Mouse (Mus musculus) gastrocnemius, postnatal 14 days (tissue): ENCODE data around the gene Wdr4. TPM values are rescaled to one million over a fixed set of nuclear protein-coding genes. Genes with fewer than 3 reads are reported as not detected.
"Not testable (repeated sequence)": the region's sequence is repeated elsewhere in the genome, so short reads cannot be mapped to it uniquely, and the experiment has no call there.

Experiments
- DNase-seq: peaks from one replicate; pipeline ENCODE4 v3.0.0; 2021; ENCODE audit warnings: mixed read lengths
- intact Hi-C: fragments of 180-260 bp; cut with DNase I; formaldehyde crosslinking; loops from one replicate; pipeline ENCODE4 v1.15.1; 2025; ENCODE audit warnings: low total_unique reads
- long read RNA-seq, 2 experiments: library from polyadenylated mRNA; stranded (forward); transcript quantifications; one replicate each; pipeline ENCODE4 v2.0.0; 2021
- total RNA-seq, 2 experiments: library from RNA; stranded (reverse); gene quantifications; 2 replicates each; pipeline ENCODE4 v1.2.3; 2021

Gene Wdr4
- total RNA-seq, result 1 to 10 TPM; 6.7 to 7.9 TPM
- long read RNA-seq, experiment 1, full-length matches to known transcripts, result 4 of 8 reads
- long read RNA-seq, experiment 1, partial matches to known transcripts, result 0 of 8 reads
- long read RNA-seq, experiment 1, other reads (novel, unspliced or antisense), result 4 of 8 reads
- long read RNA-seq, experiment 2, full-length matches to known transcripts, result 6 of 11 reads
- long read RNA-seq, experiment 2, partial matches to known transcripts, result 2 of 11 reads
- long read RNA-seq, experiment 2, other reads (novel, unspliced or antisense), result 3 of 11 reads

GRCm38 (mm10) chr17:31519946-31520838 is at the start of gene Wdr4, which contains the start of gene Ndufv3:
Wdr4 (minus strand) TSS chr17:31519980.
Ndufv3 (plus strand) TSS chr17:31520115.
- peak; percentile 99 for DNase-seq
- intact Hi-C loops, result loop anchor here (5.0 kb wide), 1 partner anchor 137 kb away; the partner anchor contains the start of gene U2af1

- intact Hi-C loops, result loop anchor here (10.0 kb wide), 1 partner anchor 89 kb away; the partner anchor contains the start of gene U2af1
- DNase-seq, result no peak
Observed at GRCm38 (mm10) chr17:31566276-31566675, 46.5 kb upstream of the Wdr4 start.

- DNase-seq, result peak; percentile 69
- intact Hi-C loops, result loop anchor here (10.0 kb wide), 1 partner anchor 89 kb away; the partner anchor contains the start of gene U2af1
Observed at GRCm38 (mm10) chr17:31565141-31566056, 45.6 kb upstream of the Wdr4 start.

GRCm38 (mm10) chr17:31564858-31565140 is 45.0 kb upstream of the Wdr4 start:
- no peak for DNase-seq
- intact Hi-C loops, result loop anchor here (5.0 to 10.0 kb wide), 2 partner anchors 37 to 90 kb away; partner anchors contain the start of gene U2af1

- peak; percentile 99 for DNase-seq
- intact Hi-C loops, result loop anchor here (5.0 to 10.0 kb wide), 2 partner anchors 37 to 91 kb away; partner anchors contain the start of gene U2af1
Observed at GRCm38 (mm10) chr17:31564015-31564857, 44.5 kb upstream of the Wdr4 start, which contains the start of gene Pknox1. Pknox1 (plus strand) TSS chr17:31564734.

- intact Hi-C loops, result loop anchor here (5.0 to 10.0 kb wide), 2 partner anchors 36 to 91 kb away; partner anchors contain the start of gene U2af1
- no peak for DNase-seq
Observed at GRCm38 (mm10) chr17:31563632-31564014, 43.8 kb upstream of the Wdr4 start.

- no peak for DNase-seq
- intact Hi-C loops, result no loop called here
Observed at GRCm38 (mm10) chr17:31559021-31559789, 39.4 kb upstream of the Wdr4 start.

- intact Hi-C loops, result no loop called here
- DNase-seq, result no peak
Observed at GRCm38 (mm10) chr17:31557947-31558542, 38.3 kb upstream of the Wdr4 start.

- intact Hi-C loops, result no loop called here
- peak; percentile 51 for DNase-seq
Observed at GRCm38 (mm10) chr17:31557124-31557880, 37.5 kb upstream of the Wdr4 start.

- DNase-seq, result peak; percentile 38
- intact Hi-C loops, result no loop called here
Observed at GRCm38 (mm10) chr17:31556253-31556652, 36.5 kb upstream of the Wdr4 start.

GRCm38 (mm10) chr17:31552601-31553000 is 32.8 kb upstream of the Wdr4 start:
- DNase-seq, intact Hi-C loops: not testable (repeated sequence)

GRCm38 (mm10) chr17:31549389-31549788 is 29.6 kb upstream of the Wdr4 start:
- no peak for DNase-seq
- intact Hi-C loops, result no loop called here

GRCm38 (mm10) chr17:31547974-31548373 is 28.2 kb upstream of the Wdr4 start:
- no peak for DNase-seq

GRCm38 (mm10) chr17:31546444-31547196 is 26.8 kb upstream of the Wdr4 start:
- intact Hi-C loops, result no loop called here
- DNase-seq, result no peak

More at GRCm38 (mm10) chr17:31547974-31548373, 28.2 kb upstream of the Wdr4 start:
- intact Hi-C loops, result no loop called here

GRCm38 (mm10) chr17:31543574-31543973 is 23.8 kb upstream of the Wdr4 start:
- intact Hi-C loops, result no loop called here

GRCm38 (mm10) chr17:31541460-31541831 is 21.7 kb upstream of the Wdr4 start:
- intact Hi-C loops, result no loop called here
- peak; percentile 53 for DNase-seq

More at GRCm38 (mm10) chr17:31543574-31543973, 23.8 kb upstream of the Wdr4 start:
- DNase-seq, result no peak
